8 mouse cellular contexts compared by ENCODE assay signal in genomic region chr17:48408526-48409291, GRCm38 (mm10). TPM values are rescaled to one million over a fixed set of nuclear protein-coding genes. Genes with fewer than 3 reads are reported as not detected.
DNase-seq lines count a peak whose midpoint lies in the region; ATAC-seq and TF ChIP-seq lines count a peak whose summit lies in the region.

No protein-coding gene starts in this region.

- no peak for TF ChIP-seq CTCF in spleen, adult 2 months (IDR thresholded peaks at IDR 0.05; ENCODE audit: extremely low read depth, insufficient read depth, insufficient read length, insufficient replicate concordance)

- peak overlapping the region; percentile 87 for H3K4me3 ChIP-seq in embryonic facial prominence, embryonic 13.5 days
- H3K4me3 ChIP-seq in limb, embryonic 13.5 days: peak overlapping the region; percentile 87
- H3K4me3 ChIP-seq in midbrain, embryonic 14.5 days (replicated peaks; ENCODE audit: low read depth, low read length): peak overlapping the region; percentile 85
- peak overlapping the region; percentile 78 for H3K4me3 ChIP-seq in spleen, adult 2 months (ENCODE audit: extremely low read depth, insufficient read depth, insufficient read length)

- peaks cover 32% of the 10 kb centered on the region for H3K4me1 ChIP-seq in embryonic facial prominence, embryonic 13.5 days
- peaks cover 31% of the 10 kb centered on the region for H3K4me1 ChIP-seq in limb, embryonic 13.5 days
- peaks cover 22% of the 10 kb centered on the region for H3K4me1 ChIP-seq in midbrain, embryonic 14.5 days (ENCODE audit: control insufficient read depth, insufficient read depth, low read length)
- peaks cover 9% of the 10 kb centered on the region for H3K4me1 ChIP-seq in spleen, adult 2 months (ENCODE audit: control insufficient read depth, insufficient read depth, insufficient read length)

- peaks cover 10% of the 10 kb centered on the region; the same call in 1 of the 2 replicates for H3K36me3 ChIP-seq in embryonic facial prominence, embryonic 13.5 days
- H3K36me3 ChIP-seq in limb, embryonic 13.5 days: peaks cover 14% of the 10 kb centered on the region
- H3K36me3 ChIP-seq in midbrain, embryonic 14.5 days (ENCODE audit: control insufficient read depth, insufficient read depth, low read length): 0 out of 2 replicates have a peak, but pooled peaks cover 5% of the 10 kb centered on the region
- H3K36me3 ChIP-seq in spleen, adult 2 months (ENCODE audit: control insufficient read depth, insufficient read depth, low read length): peaks cover 6% of the 10 kb centered on the region; the same call in 1 of the 2 replicates

- WGBS in embryonic facial prominence, embryonic 13.5 days: under 1% methylated on average over 44 of the region's 47 CpGs
- WGBS in limb, embryonic 13.5 days: under 1% methylated on average over 41 of the region's 47 CpGs
- under 1% methylated on average over 47 of the region's 47 CpGs for WGBS in midbrain, embryonic 14.5 days
- under 1% methylated on average over 47 of the region's 47 CpGs for WGBS in spleen, adult 2 months

- H3K9me3 ChIP-seq in embryonic facial prominence, embryonic 13.5 days: no peaks in the 10 kb centered on the region
- no peaks in the 10 kb centered on the region for H3K9me3 ChIP-seq in limb, embryonic 13.5 days
- H3K9me3 ChIP-seq in midbrain, embryonic 14.5 days (ENCODE audit: control insufficient read depth, low read length): no peaks in the 10 kb centered on the region

- peak; percentile 60 for TF ChIP-seq POLR2A in spleen, adult 2 months (IDR thresholded peaks at IDR 0.05; ENCODE audit: low read depth, low read length)

- no peaks in the 10 kb centered on the region for H3K27me3 ChIP-seq in embryonic facial prominence, embryonic 13.5 days
- H3K27me3 ChIP-seq in limb, embryonic 13.5 days: no peaks in the 10 kb centered on the region
- H3K27me3 ChIP-seq in midbrain, embryonic 14.5 days (ENCODE audit: control insufficient read depth, insufficient read depth, low read length): no peaks in the 10 kb centered on the region
- no peaks in the 10 kb centered on the region for H3K27me3 ChIP-seq in spleen, adult 2 months (ENCODE audit: control insufficient read depth, insufficient read depth, low read length)

- DNase-seq in 3T3-L1 (ENCODE audit: low read depth, low spot score): peak; percentile 75
- peak; percentile 86 to 88 for DNase-seq in adrenal gland, postnatal 36 days
- DNase-seq in heart, adult 8-10 months (ENCODE audit: low spot score): peak; percentile 67
- peak; percentile 63 to 69 for DNase-seq in kidney, adult 8-10 months
- DNase-seq in midbrain, embryonic 14.5 days: peak; percentile 83
- DNase-seq in spleen, adult 2 months (ENCODE audit: low read depth in 1 of 2, low spot score in 2 of 2): peak; percentile 75 to 87

- peak; percentile 29 for ATAC-seq in embryonic facial prominence, embryonic 13.5 days (ENCODE audit: insufficient number of reproducible peaks, insufficient read depth, low FRiP score, low TSS enrichment, low read depth)
- peak; percentile 13 for ATAC-seq in limb, embryonic 13.5 days (ENCODE audit: low FRiP score, low read depth)
- peak; percentile 11 for ATAC-seq in midbrain, embryonic 14.5 days (ENCODE audit: low FRiP score, low TSS enrichment)

- H3K4me2 ChIP-seq in embryonic facial prominence, embryonic 13.5 days: peak overlapping the region; percentile 79
- H3K4me2 ChIP-seq in limb, embryonic 13.5 days (replicated peaks): peak overlapping the region; percentile 82
- H3K4me2 ChIP-seq in midbrain, embryonic 14.5 days (ENCODE audit: low read length): peak overlapping the region; percentile 64

- peak overlapping the region; percentile 100 for H3K9ac ChIP-seq in embryonic facial prominence, embryonic 13.5 days
- peak overlapping the region; percentile 99 for H3K9ac ChIP-seq in limb, embryonic 13.5 days
- H3K9ac ChIP-seq in midbrain, embryonic 14.5 days (replicated peaks; ENCODE audit: low read length): peak overlapping the region; percentile 96

- H3K27ac ChIP-seq in embryonic facial prominence, embryonic 13.5 days: peak overlapping the region; percentile 100
- peak overlapping the region; percentile 100 for H3K27ac ChIP-seq in limb, embryonic 13.5 days
- H3K27ac ChIP-seq in midbrain, embryonic 14.5 days (replicated peaks; ENCODE audit: low read depth, low read length): peak overlapping the region; percentile 100
- H3K27ac ChIP-seq in spleen, adult 2 months (ENCODE audit: insufficient read depth, low read length): peak overlapping the region; percentile 99

RNA-seq across cellular contexts. Expression of gene Nfya, which starts 1.0 kb away (rescaled TPM):
- 10 to 100 TPM; 31.0 to 39.9 TPM for total RNA-seq in adrenal gland, postnatal 36 days (2021)
- 16.0 and 18.9 TPM in 2 replicates for polyA plus RNA-seq in embryonic facial prominence, embryonic 13.5 days (2015; fragmentation: Nextera tagmentation; extraction: Ambion mirVana)
- total RNA-seq in heart, adult 8-10 months (2022): 10 to 100 TPM; 10.8 to 19.7 (median 15.5) TPM
- polyA plus RNA-seq in limb, embryonic 13.5 days (2015; fragmentation: Nextera tagmentation; extraction: Ambion mirVana): 16.7 and 17.2 TPM in 2 replicates
- 14.2 and 16.5 TPM in 2 replicates for polyA plus RNA-seq in midbrain, embryonic 14.5 days (2014; fragmentation: Nextera tagmentation; extraction: Ambion mirVana)
- polyA plus RNA-seq in spleen, adult 2 months (2012; rRNA removed): 80.3 and 93.1 TPM in 2 replicates

RNA-seq across cellular contexts. Expression of gene Oard1, which starts 1.1 kb away (rescaled TPM):
- total RNA-seq in adrenal gland, postnatal 36 days (2021): 10 to 100 TPM; 14.0 to 23.8 TPM
- polyA plus RNA-seq in embryonic facial prominence, embryonic 13.5 days (2015; fragmentation: Nextera tagmentation; extraction: Ambion mirVana): 53.5 and 57.6 TPM in 2 replicates
- 10 to 100 TPM; 16.3 to 24.2 (median 22.1) TPM for total RNA-seq in heart, adult 8-10 months (2022)
- polyA plus RNA-seq in limb, embryonic 13.5 days (2015; fragmentation: Nextera tagmentation; extraction: Ambion mirVana): 52.5 and 56.6 TPM in 2 replicates
- polyA plus RNA-seq in midbrain, embryonic 14.5 days (2014; fragmentation: Nextera tagmentation; extraction: Ambion mirVana): 41.9 and 49.2 TPM in 2 replicates
- polyA plus RNA-seq in spleen, adult 2 months (2012; rRNA removed): 6.6 and 7.7 TPM in 2 replicates

RNA-seq across cellular contexts. Expression of gene Apobec2, which starts 24.0 kb away (rescaled TPM):
- total RNA-seq in adrenal gland, postnatal 36 days (2021): 1 to 10 TPM; 1.3 to 1.9 TPM
- polyA plus RNA-seq in embryonic facial prominence, embryonic 13.5 days (2015; fragmentation: Nextera tagmentation; extraction: Ambion mirVana): 2.9 TPM in 2 replicates
- 100 to 1,000 TPM; 239 to 263 (median 259) TPM for total RNA-seq in heart, adult 8-10 months (2022)
- 21.8 and 21.9 TPM in 2 replicates for polyA plus RNA-seq in limb, embryonic 13.5 days (2015; fragmentation: Nextera tagmentation; extraction: Ambion mirVana)
- polyA plus RNA-seq in midbrain, embryonic 14.5 days (2014; fragmentation: Nextera tagmentation; extraction: Ambion mirVana): 0.26 and 0.29 TPM in 2 replicates
- 0.29 and 0.42 TPM in 2 replicates for polyA plus RNA-seq in spleen, adult 2 months (2012; rRNA removed)

RNA-seq across cellular contexts. Expression of gene Tspo2, which starts 42.6 kb away (rescaled TPM):
- total RNA-seq in adrenal gland, postnatal 36 days (2021): not detected
- polyA plus RNA-seq in embryonic facial prominence, embryonic 13.5 days (2015; fragmentation: Nextera tagmentation; extraction: Ambion mirVana): 1.3 and 2.9 TPM in 2 replicates
- total RNA-seq in heart, adult 8-10 months (2022): not detected
- 1.8 and 2.0 TPM in 2 replicates for polyA plus RNA-seq in limb, embryonic 13.5 days (2015; fragmentation: Nextera tagmentation; extraction: Ambion mirVana)
- 2.5 and 4.6 TPM in 2 replicates for polyA plus RNA-seq in midbrain, embryonic 14.5 days (2014; fragmentation: Nextera tagmentation; extraction: Ambion mirVana)
- polyA plus RNA-seq in spleen, adult 2 months (2012; rRNA removed): 107 and 121 TPM in 2 replicates

RNA-seq across cellular contexts. Expression of gene Unc5cl, which starts 46.0 kb away (rescaled TPM):
- not detected for total RNA-seq in adrenal gland, postnatal 36 days (2021)
- polyA plus RNA-seq in embryonic facial prominence, embryonic 13.5 days (2015; fragmentation: Nextera tagmentation; extraction: Ambion mirVana): 0.08 and 0.30 TPM in 2 replicates
- not detected for total RNA-seq in heart, adult 8-10 months (2022)
- polyA plus RNA-seq in limb, embryonic 13.5 days (2015; fragmentation: Nextera tagmentation; extraction: Ambion mirVana): 0.31 and 0.32 TPM in 2 replicates
- 0.22 and 0.53 TPM in 2 replicates for polyA plus RNA-seq in midbrain, embryonic 14.5 days (2014; fragmentation: Nextera tagmentation; extraction: Ambion mirVana)
- polyA plus RNA-seq in spleen, adult 2 months (2012; rRNA removed): 8.5 and 10.6 TPM in 2 replicates

Comparison
In these comparisons a context has a peak if more than half of its experiments do, and no peak if none do; other contexts are left out.
1. Peak in every context shown above with its lines: DNase-seq, ATAC-seq, H3K4me3 ChIP-seq and H3K27ac ChIP-seq.